Mouse (Mus musculus) embryonic facial prominence, embryonic 15.5 days (tissue): ENCODE measurements at regions not wholly inside any gene's neighbourhood (a gene's known extent, or its start where the extent isn't known, plus 50 kb on each side); places are given as distances from the start of the nearest gene placed in this dataset.

Experiments used
- ATAC-seq: fragments of 200-750 bp; cut with Nextera tagmentation; 2 replicates; pipeline ENCODE4 v1.8.0; 2017; ENCODE audit warnings: low read depth, moderate TSS enrichment; ENCODE audit not compliant: insufficient number of reproducible peaks, low FRiP score, low TSS enrichment
- H3K27ac ChIP-seq: fragments of 300-500 bp; sonication (generic); replicated peaks from 2 replicates; pipeline ENCODE4 v1.5.1; 2015; ENCODE audit warnings: mild to moderate bottlenecking, inconsistent platforms
- H3K27me3 ChIP-seq: fragments of 300-500 bp; sonication (generic); 2 replicates; pipeline ENCODE4 v1.6.1; 2015; ENCODE audit warnings: inconsistent platforms
- H3K36me3 ChIP-seq: fragments of 300-500 bp; sonication (generic); 2 replicates; pipeline ENCODE4 v1.6.1; 2015; ENCODE audit warnings: mild to moderate bottlenecking, inconsistent platforms
- H3K4me1 ChIP-seq: fragments of 300-500 bp; sonication (generic); 2 replicates; pipeline ENCODE4 v1.6.1; 2015; ENCODE audit warnings: inconsistent platforms
- H3K4me2 ChIP-seq: fragments of 300-500 bp; sonication (generic); replicated peaks from 2 replicates; pipeline ENCODE4 v1.6.1; 2015; ENCODE audit warnings: mild to moderate bottlenecking, inconsistent platforms
- H3K4me3 ChIP-seq: fragments of 300-500 bp; sonication (generic); replicated peaks from 2 replicates; pipeline ENCODE4 v1.5.1; 2015; ENCODE audit warnings: mild to moderate bottlenecking, inconsistent platforms
- H3K9ac ChIP-seq: fragments of 300-500 bp; sonication (generic); 2 replicates; pipeline ENCODE4 v1.6.1; 2015; ENCODE audit warnings: inconsistent platforms
- H3K9me3 ChIP-seq: fragments of 300-500 bp; sonication (generic); replicated peaks from 2 replicates; pipeline ENCODE4 v1.6.1; 2016; ENCODE audit warnings: inconsistent platforms
- WGBS: fragments of 180-500 bp; shearing (Covaris S2); methylation state at CpG from one replicate; pipeline ENCODE4 v1.1.7; 2015; 5-methylcytosine and 5-hydroxymethylcytosine counted together

DNA sequence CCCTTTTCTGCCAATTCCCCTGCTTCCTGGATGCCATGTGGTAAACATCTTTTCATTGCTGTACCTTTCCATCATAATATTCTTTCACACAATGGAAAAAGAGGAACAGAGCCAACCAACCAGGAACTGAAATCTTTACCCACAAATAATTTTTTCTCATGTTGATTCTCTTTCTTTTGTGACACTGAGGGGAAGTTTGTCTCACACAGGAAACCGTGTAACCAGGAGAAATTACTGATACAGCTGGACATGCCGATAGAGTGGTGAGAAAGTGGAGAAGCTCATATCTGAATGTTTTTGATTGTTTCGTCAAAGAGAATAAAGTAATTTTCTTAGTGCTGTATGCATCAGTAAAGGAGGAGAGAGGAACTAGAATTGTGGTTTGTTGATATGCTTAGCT, 116.3 kb upstream of the Mettl25 start:
- Histone ChIP-seq H3K4me2 (no peak overlapping the region), H3K9me3 (no peaks in the 10 kb centered on the region), H3K36me3 (no peaks in the 10 kb centered on the region), H3K4me1 (no peaks in the 10 kb centered on the region), H3K27me3 (no peaks in the 10 kb centered on the region), H3K4me3 (no peak overlapping the region), H3K9ac (no peak overlapping the region), H3K27ac (no peak overlapping the region)
- 72% methylated on average over 3 of the region's 3 CpGs for WGBS
- ATAC-seq = no peak

GRCm38 (mm10) chr10:105933309-105933708, 92.1 kb upstream of the Mettl25 start:
- Histone ChIP-seq H3K36me3 (no peaks in the 10 kb centered on the region), H3K4me1 (no peaks in the 10 kb centered on the region), H3K9me3 (no peaks in the 10 kb centered on the region), H3K4me2 (no peak overlapping the region), H3K9ac (no peak overlapping the region), H3K27me3 (no peaks in the 10 kb centered on the region), H3K27ac (no peak overlapping the region), H3K4me3 (no peak overlapping the region)
- ATAC-seq = no peak
- 62% methylated on average over 5 of the region's 5 CpGs for WGBS

DNA sequence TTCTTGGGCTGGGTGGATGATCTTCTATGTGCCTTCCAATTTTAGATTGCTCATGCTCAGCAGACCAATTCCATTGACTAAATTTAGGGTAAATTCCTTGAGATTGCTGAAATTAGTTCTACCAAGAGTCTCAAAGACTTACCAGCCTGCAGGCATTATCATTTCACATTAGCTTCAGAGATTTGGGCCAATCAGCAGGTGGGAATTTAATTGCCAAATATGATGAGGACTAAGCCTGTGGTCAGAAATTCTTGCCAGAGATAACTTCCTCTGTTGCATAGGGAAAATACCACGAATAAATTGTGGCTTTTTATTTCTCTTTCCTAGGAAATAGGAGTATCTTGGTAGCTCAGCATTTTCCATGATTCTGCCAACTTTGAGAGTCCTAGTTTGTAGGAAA, 91.6 kb upstream of the Mettl25 start:
- Histone ChIP-seq H3K9ac (no peak overlapping the region), H3K27ac (no peak overlapping the region), H3K9me3 (no peaks in the 10 kb centered on the region), H3K27me3 (no peaks in the 10 kb centered on the region), H3K4me2 (no peak overlapping the region), H3K4me3 (no peak overlapping the region), H3K36me3 (no peaks in the 10 kb centered on the region), H3K4me1 (no peaks in the 10 kb centered on the region)
- no peak for ATAC-seq
- WGBS = 31% methylated on average over 1 of the region's 1 CpGs

DNA sequence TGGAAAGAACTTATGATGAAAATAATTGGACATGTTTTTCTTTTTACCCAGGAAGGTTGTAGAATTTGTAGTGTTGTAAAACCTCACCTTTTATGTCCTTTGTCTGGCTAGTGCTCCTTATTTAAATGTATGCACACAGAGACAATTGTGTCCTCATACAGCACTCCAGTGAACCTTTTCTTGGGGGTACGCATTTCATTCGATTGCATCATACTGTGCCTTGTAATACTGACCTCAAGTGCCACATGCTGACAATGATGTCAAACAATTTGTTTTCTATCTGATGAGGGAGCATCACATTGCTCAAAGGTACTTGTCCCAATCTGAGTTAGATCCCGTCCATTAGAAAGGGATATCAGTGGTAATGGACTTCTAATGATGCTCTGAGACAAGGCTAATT, 86.4 kb upstream of the Mettl25 start:
- H3K9me3 ChIP-seq = no peaks in the 10 kb centered on the region
- H3K36me3 ChIP-seq = no peaks in the 10 kb centered on the region
- H3K4me3 ChIP-seq = no peak overlapping the region
- no peak overlapping the region for H3K27ac ChIP-seq
- WGBS = 81% methylated on average over 3 of the region's 3 CpGs
- ATAC-seq = no peak
- H3K27me3 ChIP-seq = no peaks in the 10 kb centered on the region
- no peak overlapping the region for H3K4me2 ChIP-seq
- H3K4me1 ChIP-seq = no peaks in the 10 kb centered on the region
- no peak overlapping the region for H3K9ac ChIP-seq

GRCm38 (mm10) chr10:105926912-105927238, 85.7 kb upstream of the Mettl25 start:
- no peak overlapping the region for H3K4me2 ChIP-seq
- no peaks in the 10 kb centered on the region for H3K36me3 ChIP-seq
- no peak for ATAC-seq
- 78% methylated on average over 4 of the region's 4 CpGs for WGBS
- no peaks in the 10 kb centered on the region for H3K4me1 ChIP-seq
- H3K9me3 ChIP-seq = no peaks in the 10 kb centered on the region
- H3K9ac ChIP-seq = no peak overlapping the region
- H3K4me3 ChIP-seq = no peak overlapping the region
- no peaks in the 10 kb centered on the region for H3K27me3 ChIP-seq
- H3K27ac ChIP-seq = no peak overlapping the region

DNA sequence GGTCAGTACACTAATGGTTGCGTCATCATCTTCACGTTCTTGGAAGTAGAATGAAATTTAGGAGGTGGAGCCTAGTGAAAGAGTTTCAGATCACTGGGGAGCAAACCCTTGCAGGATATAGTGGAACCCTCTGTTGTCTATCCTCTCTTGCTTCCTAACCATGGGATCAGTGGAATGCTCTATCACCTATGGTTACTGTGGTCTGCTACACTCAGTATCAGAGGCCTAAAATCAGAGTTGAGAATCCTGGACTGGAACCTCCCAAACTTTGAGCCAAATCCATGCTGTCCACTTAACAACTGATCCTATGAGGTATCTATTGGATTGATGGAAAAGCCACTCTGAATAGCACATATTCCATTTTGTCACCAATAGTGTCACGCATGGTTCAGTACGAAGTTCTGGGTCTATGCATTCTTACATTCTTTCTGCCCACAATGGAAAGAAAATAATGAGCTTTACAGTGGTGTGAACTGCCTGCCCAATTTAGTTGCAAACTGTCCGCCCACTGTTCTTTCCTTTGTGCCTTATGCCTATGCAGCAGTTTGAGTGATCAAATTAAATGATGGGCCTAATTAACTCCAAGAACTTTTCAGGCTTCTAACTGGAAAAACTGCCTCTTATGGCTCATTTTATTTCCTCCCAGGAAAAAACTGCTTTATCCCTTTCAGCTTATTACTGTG, 85.2 kb upstream of the Mettl25 start:
- H3K9ac ChIP-seq = no peak overlapping the region

DNA sequence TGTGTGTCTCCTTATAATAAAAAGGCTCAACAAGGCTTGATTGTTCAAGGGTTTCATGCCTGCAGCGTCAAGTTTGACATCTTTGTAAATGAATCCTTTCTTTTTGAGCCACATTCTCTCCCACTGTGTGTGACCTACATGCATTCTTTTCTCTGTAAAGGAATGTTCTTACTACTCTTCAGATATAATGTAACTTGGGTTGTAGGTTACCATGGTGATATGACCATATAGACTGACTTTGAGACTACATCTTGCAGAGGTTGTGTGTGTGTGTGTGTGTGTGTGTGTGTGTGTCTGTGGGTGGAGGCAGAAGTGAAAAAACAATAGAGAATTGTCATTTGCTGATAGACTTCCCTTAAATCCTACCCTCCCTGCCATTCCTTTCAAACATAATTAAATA, 58.5 kb upstream of the Mettl25 start:
- ATAC-seq = no peak
- 41% methylated on average over 1 of the region's 1 CpGs for WGBS

More for the DNA sequence above, 85.2 kb upstream of the Mettl25 start:
- no peak overlapping the region for H3K27ac ChIP-seq
- H3K27me3 ChIP-seq = no peaks in the 10 kb centered on the region
- 87% methylated on average over 5 of the region's 5 CpGs for WGBS
- no peaks in the 10 kb centered on the region for H3K9me3 ChIP-seq
- H3K4me1 ChIP-seq = no peaks in the 10 kb centered on the region
- H3K4me2 ChIP-seq = no peak overlapping the region
- no peaks in the 10 kb centered on the region for H3K36me3 ChIP-seq
- no peak overlapping the region for H3K4me3 ChIP-seq
- ATAC-seq = no peak

DNA sequence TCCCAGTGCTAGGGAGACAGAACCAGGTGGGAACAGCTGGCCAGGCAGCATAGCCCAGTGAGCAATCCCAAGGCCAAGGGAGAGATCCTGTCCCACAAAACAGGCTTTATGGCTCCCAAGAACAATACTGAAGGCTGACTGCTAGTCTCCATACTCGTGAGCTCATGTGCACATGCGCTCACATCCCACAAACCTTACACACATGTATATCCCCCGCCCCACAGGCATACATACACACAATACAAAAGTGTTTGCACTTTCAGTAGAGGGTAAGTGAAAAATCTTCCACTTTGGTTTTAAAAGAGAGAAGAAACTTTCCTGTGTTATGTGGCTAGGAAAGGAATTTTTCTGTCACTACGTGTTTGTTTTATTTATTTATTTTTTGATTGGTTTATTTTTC, 58.0 kb upstream of the Mettl25 start:
- Histone ChIP-seq H3K4me2 (no peak overlapping the region), H3K4me3 (no peak overlapping the region), H3K9ac (no peak overlapping the region), H3K9me3 (no peaks in the 10 kb centered on the region), H3K4me1 (no peaks in the 10 kb centered on the region), H3K27me3 (no peaks in the 10 kb centered on the region), H3K36me3 (no peaks in the 10 kb centered on the region), H3K27ac (no peak overlapping the region)
- WGBS = 72% methylated on average over 4 of the region's 4 CpGs
- no peak for ATAC-seq

More for the DNA sequence above, 58.5 kb upstream of the Mettl25 start:
- Histone ChIP-seq H3K4me1 (no peaks in the 10 kb centered on the region), H3K27me3 (no peaks in the 10 kb centered on the region), H3K9me3 (no peaks in the 10 kb centered on the region), H3K27ac (no peak overlapping the region), H3K36me3 (no peaks in the 10 kb centered on the region), H3K4me2 (no peak overlapping the region), H3K9ac (no peak overlapping the region), H3K4me3 (no peak overlapping the region)
